Mouse (Mus musculus): Measurements from ENCODE around the gene Gm49450. TPM values are rescaled to one million over a fixed set of nuclear protein-coding genes. Genes with fewer than 3 reads are reported as not detected.

The Gm49450 gene
- total RNA-seq (2014; fragmentation: Nextera tagmentation) (not detected in 2 replicates), total RNA-seq (2017) (not detected in 2 replicates)

- ATAC-seq (replicated peaks; ENCODE audit: low FRiP score, low TSS enrichment, poor library complexity, severe bottlenecking), result peak; percentile 82
Observed at GRCm38 (mm10) chr15:98953401-98954356, at the start of gene Gm49450, which contains the start of gene Tuba1a. Gene Gm49450 (minus strand): TSS chr15:98953551. Gene Tuba1a (minus strand): TSS chr15:98953703.

- no peak; the same call in 1 of the 2 replicates for ATAC-seq (replicated peaks; ENCODE audit: low FRiP score, low TSS enrichment, poor library complexity, severe bottlenecking)
Observed at GRCm38 (mm10) chr15:99001451-99001931, 48.1 kb upstream of the Gm49450 start.

GRCm38 (mm10) chr15:99000535-99001283, 47.4 kb upstream of the Gm49450 start:
- ATAC-seq (replicated peaks; ENCODE audit: low FRiP score, low TSS enrichment, poor library complexity, severe bottlenecking), result peak; percentile 46; the same call in 1 of the 2 replicates

GRCm38 (mm10) chr15:98998775-98999157, 45.4 kb upstream of the Gm49450 start:
- ATAC-seq (replicated peaks; ENCODE audit: low FRiP score, low TSS enrichment, poor library complexity, severe bottlenecking), result no peak

- no peak for ATAC-seq (replicated peaks; ENCODE audit: low FRiP score, low TSS enrichment, poor library complexity, severe bottlenecking)
Observed at GRCm38 (mm10) chr15:98997938-98998774, 44.8 kb upstream of the Gm49450 start.

GRCm38 (mm10) chr15:98996840-98997239, 43.5 kb upstream of the Gm49450 start:
- ATAC-seq (replicated peaks; ENCODE audit: low FRiP score, low TSS enrichment, poor library complexity, severe bottlenecking), result no peak

- ATAC-seq (replicated peaks; ENCODE audit: low FRiP score, low TSS enrichment, poor library complexity, severe bottlenecking), result no peak
Observed at GRCm38 (mm10) chr15:98994957-98995520, 41.7 kb upstream of the Gm49450 start.

GRCm38 (mm10) chr15:98993865-98994264, 40.5 kb upstream of the Gm49450 start:
- ATAC-seq (replicated peaks; ENCODE audit: low FRiP score, low TSS enrichment, poor library complexity, severe bottlenecking), result peak; percentile 56; the same call in 1 of the 2 replicates

GRCm38 (mm10) chr15:98993093-98993793, 39.9 kb upstream of the Gm49450 start:
- peak; percentile 95 for ATAC-seq (replicated peaks; ENCODE audit: low FRiP score, low TSS enrichment, poor library complexity, severe bottlenecking)

GRCm38 (mm10) chr15:98992086-98992912, 38.9 kb upstream of the Gm49450 start:
- peak; percentile 62 for ATAC-seq (replicated peaks; ENCODE audit: low FRiP score, low TSS enrichment, poor library complexity, severe bottlenecking)

- ATAC-seq (replicated peaks; ENCODE audit: low FRiP score, low TSS enrichment, poor library complexity, severe bottlenecking), result no peak
Observed at GRCm38 (mm10) chr15:98991540-98992050, 38.2 kb upstream of the Gm49450 start.

GRCm38 (mm10) chr15:98990669-98991539, 37.6 kb upstream of the Gm49450 start:
- no peak for ATAC-seq (replicated peaks; ENCODE audit: low FRiP score, low TSS enrichment, poor library complexity, severe bottlenecking)

GRCm38 (mm10) chr15:98989701-98990430, 36.5 kb upstream of the Gm49450 start:
- no peak for ATAC-seq (replicated peaks; ENCODE audit: low FRiP score, low TSS enrichment, poor library complexity, severe bottlenecking)

GRCm38 (mm10) chr15:98988787-98989186, 35.4 kb upstream of the Gm49450 start:
- ATAC-seq (replicated peaks; ENCODE audit: low FRiP score, low TSS enrichment, poor library complexity, severe bottlenecking), result no peak

- no peak for ATAC-seq (replicated peaks; ENCODE audit: low FRiP score, low TSS enrichment, poor library complexity, severe bottlenecking)
Observed at GRCm38 (mm10) chr15:98987661-98988181, 34.4 kb upstream of the Gm49450 start.
